Mouse (Mus musculus) C2C12 (cell line): ENCODE measurements around the gene Bcas2.

Source experiments
- CTCF ChIP-seq: IDR thresholded peaks from one replicate; pipeline ENCODE4 v1.5.1; 2011; ENCODE audit not compliant: control insufficient read depth, insufficient read depth, insufficient read length
- USF1 ChIP-seq: IDR thresholded peaks from one replicate; pipeline ENCODE4 v1.6.1; 2011; ENCODE audit warnings: low read depth, mild to moderate bottlenecking, control low read depth, moderate library complexity

GRCm38 (mm10) chr3:103227729-103228128 is 56.3 kb downstream of the Bcas2 start:
- TF ChIP-seq CTCF (no peak), USF1 (no peak)
